Mouse (Mus musculus): Measurements from ENCODE around the gene Shank2. TPM values are rescaled to one million over a fixed set of nuclear protein-coding genes. Genes with fewer than 3 reads are reported as not detected.

The Shank2 gene
- polyA plus RNA-seq, 1 experiment, result 2.4 TPM

- 77% methylated on average over 5 of the region's 5 CpGs for WGBS
- no peak overlapping the region for H3K27ac ChIP-seq (ENCODE audit: insufficient read depth, low read depth, low read length)
- TF ChIP-seq POLR2A (IDR thresholded peaks at IDR 0.05; ENCODE audit: low read depth, low read length) (no peak), CTCF (IDR thresholded peaks at IDR 0.05; ENCODE audit: extremely low read depth, insufficient read length, insufficient replicate concordance, low read depth, low read length) (no peak)
- H3K4me1 ChIP-seq (ENCODE audit: control insufficient read depth, insufficient read depth, insufficient read length, low read length), result no peaks in the 10 kb centered on the region; the same call in 1 of the 2 replicates
- H3K27me3 ChIP-seq (ENCODE audit: control insufficient read depth, insufficient read depth, low read length), result no peaks in the 10 kb centered on the region
- H3K36me3 ChIP-seq (ENCODE audit: control insufficient read depth, insufficient read depth, low read length), result peaks cover 7% of the 10 kb centered on the region; the same call in 1 of the 2 replicates
- no peak overlapping the region for H3K4me3 ChIP-seq (ENCODE audit: low read depth, low read length)
Observed at GRCm38 (mm10) chr7:144029246-144029645, 27.5 kb downstream of the Shank2 start.

- WGBS, result 82% methylated on average over 11 of the region's 11 CpGs
- no peak for TF ChIP-seq CTCF (IDR thresholded peaks at IDR 0.05; ENCODE audit: extremely low read depth, insufficient read length, insufficient replicate concordance, low read depth, low read length)
- no peak for TF ChIP-seq POLR2A (IDR thresholded peaks at IDR 0.05; ENCODE audit: low read depth, low read length)
- H3K27me3 ChIP-seq (ENCODE audit: control insufficient read depth, insufficient read depth, low read length), result no peaks in the 10 kb centered on the region
- no peak overlapping the region for H3K4me3 ChIP-seq (ENCODE audit: low read depth, low read length)
- H3K27ac ChIP-seq (ENCODE audit: insufficient read depth, low read depth, low read length), result no peak overlapping the region
- peaks cover 7% of the 10 kb centered on the region; the same call in 1 of the 2 replicates for H3K36me3 ChIP-seq (ENCODE audit: control insufficient read depth, insufficient read depth, low read length)
- H3K4me1 ChIP-seq (ENCODE audit: control insufficient read depth, insufficient read depth, insufficient read length, low read length), result no peaks in the 10 kb centered on the region
Observed at GRCm38 (mm10) chr7:144030796-144031195, 29.1 kb downstream of the Shank2 start.

GRCm38 (mm10) chr7:144031611-144032010 is 29.9 kb downstream of the Shank2 start:
- H3K4me3 ChIP-seq (ENCODE audit: low read depth, low read length), result no peak overlapping the region
- peaks cover 7% of the 10 kb centered on the region; the same call in 1 of the 2 replicates for H3K36me3 ChIP-seq (ENCODE audit: control insufficient read depth, insufficient read depth, low read length)
- H3K27ac ChIP-seq (ENCODE audit: insufficient read depth, low read depth, low read length), result no peak overlapping the region
- TF ChIP-seq POLR2A (IDR thresholded peaks at IDR 0.05; ENCODE audit: low read depth, low read length) (no peak), CTCF (IDR thresholded peaks at IDR 0.05; ENCODE audit: extremely low read depth, insufficient read length, insufficient replicate concordance, low read depth, low read length) (no peak)
- WGBS, result 94% methylated on average over 3 of the region's 3 CpGs
- no peaks in the 10 kb centered on the region for H3K27me3 ChIP-seq (ENCODE audit: control insufficient read depth, insufficient read depth, low read length)
- H3K4me1 ChIP-seq (ENCODE audit: control insufficient read depth, insufficient read depth, insufficient read length, low read length), result no peaks in the 10 kb centered on the region

DNA sequence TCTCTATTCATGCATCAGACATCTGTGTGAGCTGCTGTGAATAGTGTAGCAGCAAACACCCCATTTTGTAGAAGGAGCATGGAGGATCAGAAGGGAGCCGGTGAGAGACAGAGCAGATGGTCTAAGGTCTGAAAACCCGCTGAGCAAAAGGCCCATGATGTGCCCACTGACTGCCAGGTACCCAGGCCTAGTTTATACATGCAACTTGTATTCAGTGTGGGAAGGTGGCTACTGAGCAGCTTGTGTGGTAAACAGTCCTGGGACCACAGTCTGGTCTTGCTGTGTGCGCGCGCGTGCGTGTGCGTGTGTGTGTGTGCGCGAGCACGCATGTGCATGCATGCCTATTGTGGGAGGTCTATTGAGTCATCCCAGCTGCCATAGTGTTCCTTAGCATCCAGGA is 35.8 kb downstream of the Shank2 start:
- Histone ChIP-seq H3K27me3 (ENCODE audit: control insufficient read depth, insufficient read depth, low read length) (no peaks in the 10 kb centered on the region), H3K27ac (ENCODE audit: insufficient read depth, low read depth, low read length) (no peak overlapping the region), H3K4me3 (ENCODE audit: low read depth, low read length) (no peak overlapping the region), H3K4me1 (ENCODE audit: control insufficient read depth, insufficient read depth, insufficient read length, low read length) (peaks cover 8% of the 10 kb centered on the region), H3K36me3 (ENCODE audit: control insufficient read depth, insufficient read depth, low read length) (no peaks in the 10 kb centered on the region)
- WGBS, result 97% methylated on average over 11 of the region's 11 CpGs
- TF ChIP-seq POLR2A (IDR thresholded peaks at IDR 0.05; ENCODE audit: low read depth, low read length), result no peak
- TF ChIP-seq CTCF (IDR thresholded peaks at IDR 0.05; ENCODE audit: extremely low read depth, insufficient read length, insufficient replicate concordance, low read depth, low read length), result no peak

- Histone ChIP-seq H3K27ac (ENCODE audit: insufficient read depth, low read depth, low read length) (no peak overlapping the region), H3K4me1 (ENCODE audit: control insufficient read depth, insufficient read depth, insufficient read length, low read length) (peaks cover 8% of the 10 kb centered on the region), H3K36me3 (ENCODE audit: control insufficient read depth, insufficient read depth, low read length) (no peaks in the 10 kb centered on the region), H3K27me3 (ENCODE audit: control insufficient read depth, insufficient read depth, low read length) (no peaks in the 10 kb centered on the region), H3K4me3 (ENCODE audit: low read depth, low read length) (no peak overlapping the region)
- WGBS, result 19% methylated on average over 9 of the region's 9 CpGs
- TF ChIP-seq POLR2A (IDR thresholded peaks at IDR 0.05; ENCODE audit: low read depth, low read length) (no peak), CTCF (IDR thresholded peaks at IDR 0.05; ENCODE audit: extremely low read depth, insufficient read length, insufficient replicate concordance, low read depth, low read length) (no peak)
Observed at GRCm38 (mm10) chr7:144037966-144038669, 36.4 kb downstream of the Shank2 start.

DNA sequence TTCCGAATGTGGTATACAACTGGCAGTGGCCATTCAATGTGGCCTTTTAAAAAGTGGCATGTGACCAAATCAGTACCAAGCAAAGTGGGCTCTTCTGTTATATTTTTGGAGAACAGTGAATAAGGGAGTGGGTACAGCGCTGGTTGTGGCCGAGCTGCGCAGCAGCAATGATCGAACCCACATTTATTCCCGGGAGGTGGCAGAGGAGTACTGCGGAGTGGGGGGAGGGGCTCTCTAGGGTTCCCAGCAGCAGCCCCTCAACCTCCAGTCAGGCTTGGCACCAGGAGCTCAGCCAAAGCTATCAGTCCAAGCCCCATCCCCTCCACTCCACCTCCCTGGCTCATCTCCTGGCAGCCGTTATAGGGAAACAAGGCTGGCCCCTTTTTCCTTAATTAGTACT is 37.0 kb downstream of the Shank2 start:
- Histone ChIP-seq H3K4me3 (ENCODE audit: low read depth, low read length) (no peak overlapping the region), H3K4me1 (ENCODE audit: control insufficient read depth, insufficient read depth, insufficient read length, low read length) (peaks cover 8% of the 10 kb centered on the region), H3K27ac (ENCODE audit: insufficient read depth, low read depth, low read length) (no peak overlapping the region), H3K27me3 (ENCODE audit: control insufficient read depth, insufficient read depth, low read length) (no peaks in the 10 kb centered on the region), H3K36me3 (ENCODE audit: control insufficient read depth, insufficient read depth, low read length) (no peaks in the 10 kb centered on the region)
- no peak for TF ChIP-seq POLR2A (IDR thresholded peaks at IDR 0.05; ENCODE audit: low read depth, low read length)
- no peak for TF ChIP-seq CTCF (IDR thresholded peaks at IDR 0.05; ENCODE audit: extremely low read depth, insufficient read length, insufficient replicate concordance, low read depth, low read length)
- WGBS, result 87% methylated on average over 8 of the region's 8 CpGs

DNA sequence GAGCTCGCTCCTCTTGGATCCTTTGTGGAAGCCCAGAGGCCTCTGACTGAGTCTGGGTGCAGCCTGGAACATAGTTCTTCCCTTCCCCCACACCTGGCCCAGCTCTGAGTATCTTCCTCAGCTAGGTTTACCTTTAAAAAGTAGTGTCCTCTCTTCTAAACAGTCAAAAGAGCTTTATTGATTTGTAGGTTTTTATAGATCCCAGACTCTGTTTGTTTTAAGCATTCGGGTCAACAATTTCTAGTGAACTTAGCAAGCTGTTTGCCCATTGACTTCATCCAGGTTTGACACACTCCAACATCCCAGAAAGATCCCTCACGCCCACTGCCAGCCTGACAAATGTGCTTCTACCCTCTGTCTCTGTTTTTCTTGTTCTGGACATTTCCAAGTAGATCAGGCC is 38.6 kb downstream of the Shank2 start:
- peaks cover 8% of the 10 kb centered on the region for H3K4me1 ChIP-seq (ENCODE audit: control insufficient read depth, insufficient read depth, insufficient read length, low read length)
- no peak for TF ChIP-seq CTCF (IDR thresholded peaks at IDR 0.05; ENCODE audit: extremely low read depth, insufficient read length, insufficient replicate concordance, low read depth, low read length)
- TF ChIP-seq POLR2A (IDR thresholded peaks at IDR 0.05; ENCODE audit: low read depth, low read length), result no peak
- 71% methylated on average over 3 of the region's 3 CpGs for WGBS
- H3K4me3 ChIP-seq (ENCODE audit: low read depth, low read length), result no peak overlapping the region
- no peaks in the 10 kb centered on the region for H3K27me3 ChIP-seq (ENCODE audit: control insufficient read depth, insufficient read depth, low read length)
- H3K27ac ChIP-seq (ENCODE audit: insufficient read depth, low read depth, low read length), result no peak overlapping the region
- no peaks in the 10 kb centered on the region for H3K36me3 ChIP-seq (ENCODE audit: control insufficient read depth, insufficient read depth, low read length)

All from small intestine, adult 2 months (tissue).